Mouse (Mus musculus) liver, embryonic 16.5 days (tissue): Measurements from ENCODE around the gene Tssk2. TPM values are rescaled to one million over a fixed set of nuclear protein-coding genes. Genes with fewer than 3 reads are reported as not detected.

Experiments
- ATAC-seq: fragments of 200-750 bp; cut with Nextera tagmentation; 2 replicates; pipeline ENCODE4 v1.8.0; 2017; ENCODE audit warnings: low read depth, mild to moderate bottlenecking, moderate number of reproducible peaks, moderate library complexity
- H3K27ac ChIP-seq: fragments of 300-500 bp; sonication (generic); 2 replicates; pipeline ENCODE4 v1.5.1; 2014; ENCODE audit warnings: mild to moderate bottlenecking, low read length
- H3K27me3 ChIP-seq: fragments of 300-500 bp; sonication (generic); 2 replicates; pipeline ENCODE4 v1.6.1; 2014; ENCODE audit warnings: low read depth, low read length, mixed read lengths; ENCODE audit not compliant: control insufficient read depth, insufficient read depth
- H3K36me3 ChIP-seq: fragments of 300-500 bp; sonication (generic); 2 replicates; pipeline ENCODE4 v1.6.1; 2014; ENCODE audit warnings: mild to moderate bottlenecking; ENCODE audit not compliant: control insufficient read depth, insufficient read depth
- H3K4me1 ChIP-seq: fragments of 300-500 bp; sonication (generic); 2 replicates; pipeline ENCODE4 v1.6.1; 2014; ENCODE audit warnings: low read depth, low read length, mixed read lengths; ENCODE audit not compliant: control insufficient read depth
- H3K4me2 ChIP-seq: fragments of 300-500 bp; sonication (generic); 2 replicates; pipeline ENCODE4 v1.6.1; 2014; ENCODE audit warnings: low read depth, low read length, mixed read lengths
- H3K4me3 ChIP-seq: fragments of 300-500 bp; sonication (generic); 2 replicates; pipeline ENCODE4 v1.5.1; 2014; ENCODE audit warnings: low read depth, mild to moderate bottlenecking, low read length
- H3K9ac ChIP-seq: fragments of 300-500 bp; sonication (generic); 2 replicates; pipeline ENCODE4 v1.6.1; 2014; ENCODE audit warnings: low read depth, low read length
- H3K9me3 ChIP-seq: fragments of 300-500 bp; sonication (generic); replicated peaks from 2 replicates; pipeline ENCODE4 v1.6.1; 2016; ENCODE audit warnings: low read length; ENCODE audit not compliant: control insufficient read depth
- WGBS: fragments of 180-500 bp; shearing (Covaris S2); extraction: QIAGEN DNeasy Blood & Tissue Kit; methylation state at CpG from one replicate; pipeline ENCODE4 v1.1.7; 2014; ENCODE audit not compliant: insufficient replicate concordance; 5-methylcytosine and 5-hydroxymethylcytosine counted together
- polyA plus RNA-seq: library from polyadenylated mRNA; unstranded; fragments of >200 nt; fragmentation: Nextera tagmentation; extraction: Ambion mirVana; gene quantifications from 2 replicates; pipeline ENCODE4 v1.2.1, GENCODE M21; 2015

Tssk2 gene
- not detected in 2 replicates for polyA plus RNA-seq

- ATAC-seq, result no peak
- 75% methylated on average over 14 of the region's 14 CpGs for WGBS
- Histone ChIP-seq H3K27me3 (no peaks in the 10 kb centered on the region), H3K4me2 (no peak within 1 kb of the TSS), H3K9me3 (no peaks in the 10 kb centered on the region), H3K4me3 (no peak within 1 kb of the TSS), H3K9ac (no peak within 1 kb of the TSS), H3K4me1 (no peaks in the 10 kb centered on the region), H3K27ac (no peak within 1 kb of the TSS), H3K36me3 (peaks cover 8% of the 10 kb centered on the region; the same call in 1 of the 2 replicates)
Observed at GRCm38 (mm10) chr16:17898462-17898861, at the start of gene Tssk2, which contains the start of gene Dgcr2. Gene Tssk2 (plus strand): TSS chr16:17898637. Gene Dgcr2 (minus strand): TSS chr16:17898562.

- no peak overlapping the region for H3K9ac ChIP-seq
- H3K36me3 ChIP-seq, result peaks cover 49% of the 10 kb centered on the region
- 13% methylated on average over 1 of the region's 1 CpGs for WGBS
- no peaks in the 10 kb centered on the region for H3K27me3 ChIP-seq
- no peak for ATAC-seq
- no peak overlapping the region for H3K4me2 ChIP-seq
- H3K4me1 ChIP-seq, result no peaks in the 10 kb centered on the region
- no peaks in the 10 kb centered on the region for H3K9me3 ChIP-seq
- H3K27ac ChIP-seq, result no peak overlapping the region
- H3K4me3 ChIP-seq, result no peak overlapping the region
Observed at GRCm38 (mm10) chr16:17848928-17849327, 49.5 kb upstream of the Tssk2 start.

- Histone ChIP-seq H3K4me2 (no peak overlapping the region), H3K27me3 (no peaks in the 10 kb centered on the region), H3K36me3 (peaks cover 50% of the 10 kb centered on the region), H3K9ac (no peak overlapping the region), H3K4me1 (no peaks in the 10 kb centered on the region), H3K4me3 (no peak overlapping the region), H3K9me3 (no peaks in the 10 kb centered on the region), H3K27ac (no peak overlapping the region)
- WGBS, result 80% methylated on average over 6 of the region's 6 CpGs
- ATAC-seq, result no peak
Observed at GRCm38 (mm10) chr16:17849486-17849885, 49.0 kb upstream of the Tssk2 start.

DNA sequence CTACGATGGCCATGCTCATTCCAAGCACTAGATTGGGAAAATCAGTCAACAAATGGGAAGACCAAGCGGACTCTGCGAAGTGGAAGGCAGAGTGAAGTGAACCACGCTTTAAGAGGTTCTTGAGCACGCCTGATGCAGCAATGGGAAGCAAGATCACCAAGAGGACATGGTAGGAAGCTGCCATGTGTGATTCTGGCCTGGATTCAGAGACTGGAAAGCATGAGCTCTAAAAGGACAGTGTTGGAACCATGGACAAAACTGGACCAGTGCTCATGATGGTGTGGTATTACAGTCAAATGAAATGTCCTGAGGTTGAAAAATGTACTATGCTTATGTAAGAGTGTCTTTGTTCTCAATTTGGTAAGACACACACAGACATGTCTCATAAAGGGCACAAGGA lies 47.1 kb upstream of the Tssk2 start:
- 84% methylated on average over 5 of the region's 5 CpGs for WGBS
- no peak overlapping the region for H3K4me3 ChIP-seq
- no peak overlapping the region for H3K4me2 ChIP-seq
- no peak for ATAC-seq
- no peaks in the 10 kb centered on the region for H3K4me1 ChIP-seq
- H3K27me3 ChIP-seq, result no peaks in the 10 kb centered on the region
- peaks cover 46% of the 10 kb centered on the region for H3K36me3 ChIP-seq
- no peak overlapping the region for H3K27ac ChIP-seq
- H3K9ac ChIP-seq, result no peak overlapping the region
- no peaks in the 10 kb centered on the region for H3K9me3 ChIP-seq

GRCm38 (mm10) chr16:17851860-17852259 lies 46.6 kb upstream of the Tssk2 start:
- no peak overlapping the region for H3K9ac ChIP-seq
- no peak overlapping the region for H3K27ac ChIP-seq
- no peak overlapping the region for H3K4me2 ChIP-seq
- H3K27me3 ChIP-seq, result no peaks in the 10 kb centered on the region
- no peak for ATAC-seq
- 88% methylated on average over 1 of the region's 1 CpGs for WGBS
- H3K4me3 ChIP-seq, result no peak overlapping the region
- H3K36me3 ChIP-seq, result peaks cover 48% of the 10 kb centered on the region
- H3K9me3 ChIP-seq, result no peaks in the 10 kb centered on the region
- no peaks in the 10 kb centered on the region for H3K4me1 ChIP-seq

DNA sequence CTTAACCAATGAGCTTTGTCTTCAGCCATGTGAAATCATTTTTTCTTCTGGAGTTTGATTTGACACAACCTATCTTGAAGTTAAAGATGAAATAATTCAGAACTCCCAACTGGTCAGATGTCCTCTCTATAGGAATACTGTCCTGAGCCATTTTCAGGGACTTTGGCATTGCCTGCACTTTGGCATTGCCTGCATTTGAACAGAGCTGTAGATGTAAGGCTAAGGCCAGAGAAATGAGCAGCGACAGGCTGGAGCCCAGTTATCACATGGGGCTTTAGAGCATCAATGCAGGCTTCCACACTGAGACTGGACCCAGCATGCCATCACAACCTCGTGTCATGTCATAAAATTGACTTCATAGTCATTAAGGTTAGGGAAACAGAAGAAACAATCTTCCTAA lies 45.2 kb upstream of the Tssk2 start:
- Histone ChIP-seq H3K4me2 (no peak overlapping the region), H3K9ac (no peak overlapping the region), H3K36me3 (peaks cover 49% of the 10 kb centered on the region), H3K27me3 (no peaks in the 10 kb centered on the region), H3K4me1 (no peaks in the 10 kb centered on the region), H3K4me3 (no peak overlapping the region), H3K9me3 (no peaks in the 10 kb centered on the region), H3K27ac (no peak overlapping the region)
- WGBS, result 79% methylated on average over 2 of the region's 2 CpGs
- ATAC-seq, result no peak

DNA sequence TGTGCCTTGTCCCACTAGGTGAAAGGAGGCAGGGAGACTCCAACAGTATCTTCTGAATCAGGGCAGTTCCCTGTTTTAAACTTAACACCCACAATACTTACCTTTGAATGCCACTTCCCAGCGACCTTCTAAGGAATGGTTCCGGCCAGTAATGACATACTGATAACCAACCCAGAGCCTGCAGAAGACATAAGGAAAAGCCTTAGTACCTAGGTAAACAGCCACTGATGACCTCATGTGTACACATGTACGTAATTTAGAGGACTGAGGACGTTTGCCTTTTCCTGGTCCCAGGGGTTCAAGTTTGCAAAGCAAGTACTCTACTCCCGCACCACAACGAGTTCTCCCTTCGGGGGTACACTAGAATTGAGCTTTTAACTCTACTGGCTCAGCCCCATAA lies 41.3 kb upstream of the Tssk2 start:
- H3K36me3 ChIP-seq, result peaks cover 34% of the 10 kb centered on the region
- no peaks in the 10 kb centered on the region for H3K4me1 ChIP-seq
- no peaks in the 10 kb centered on the region for H3K9me3 ChIP-seq
- no peak overlapping the region for H3K4me3 ChIP-seq
- ATAC-seq, result no peak
- H3K9ac ChIP-seq, result no peak overlapping the region
- no peak overlapping the region for H3K4me2 ChIP-seq
- no peaks in the 10 kb centered on the region for H3K27me3 ChIP-seq
- no peak overlapping the region for H3K27ac ChIP-seq
- 80% methylated on average over 7 of the region's 7 CpGs for WGBS

GRCm38 (mm10) chr16:17858592-17858991 lies 39.8 kb upstream of the Tssk2 start:
- no peak overlapping the region for H3K4me3 ChIP-seq
- ATAC-seq, result no peak
- H3K9ac ChIP-seq, result no peak overlapping the region
- H3K27me3 ChIP-seq, result no peaks in the 10 kb centered on the region
- H3K9me3 ChIP-seq, result no peaks in the 10 kb centered on the region
- H3K36me3 ChIP-seq, result peaks cover 34% of the 10 kb centered on the region
- H3K27ac ChIP-seq, result no peak overlapping the region
- no peak overlapping the region for H3K4me2 ChIP-seq
- no peaks in the 10 kb centered on the region for H3K4me1 ChIP-seq

DNA sequence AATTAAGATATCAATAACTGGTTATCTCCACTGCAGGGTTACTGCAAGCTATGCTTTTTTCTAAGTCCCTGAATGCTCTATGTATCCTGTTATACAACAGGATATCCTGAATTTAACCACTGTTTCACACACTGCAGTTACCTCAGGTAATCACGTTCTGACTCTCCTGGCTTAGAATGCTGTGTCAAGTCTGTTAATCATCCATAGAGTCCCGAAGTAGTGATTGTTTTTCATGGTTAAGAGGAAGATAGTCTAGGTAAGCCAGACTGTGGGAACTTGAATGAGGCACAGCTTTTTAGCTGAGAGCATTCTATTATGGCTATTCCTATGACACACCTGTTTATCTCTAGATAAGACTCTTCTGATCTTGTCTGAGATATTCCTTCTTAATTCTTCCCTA lies 33.1 kb upstream of the Tssk2 start:
- Histone ChIP-seq H3K27me3 (no peaks in the 10 kb centered on the region), H3K9ac (no peak overlapping the region), H3K4me3 (no peak overlapping the region), H3K36me3 (no peaks in the 10 kb centered on the region), H3K27ac (no peak overlapping the region), H3K9me3 (no peaks in the 10 kb centered on the region), H3K4me1 (no peaks in the 10 kb centered on the region), H3K4me2 (no peak overlapping the region)
- ATAC-seq, result no peak
- WGBS, result 43% methylated on average over 2 of the region's 2 CpGs
